Mouse (Mus musculus): Measurements from ENCODE around the gene Neurog1.

The Neurog1 gene

GRCm38 (mm10) chr13:56251924-56252619 is at the start of gene Neurog1:
TSS of gene Neurog1 (minus strand) at chr13:56252163.
- DNase-seq (ENCODE audit: low read depth in 2 of 2, low spot score in 2 of 2): no peak

GRCm38 (mm10) chr13:56299336-56299735 is 47.4 kb upstream of the Neurog1 start:
- DNase-seq (ENCODE audit: low read depth in 2 of 2, low spot score in 2 of 2): no peak

- no peak for DNase-seq (ENCODE audit: low read depth in 2 of 2, low spot score in 2 of 2)
Measured at GRCm38 (mm10) chr13:56296659-56297020, 44.7 kb upstream of the Neurog1 start.

- no peak for DNase-seq (ENCODE audit: low read depth in 2 of 2, low spot score in 2 of 2)
Measured at GRCm38 (mm10) chr13:56295943-56296658, 44.1 kb upstream of the Neurog1 start, which contains the start of gene Cxcl14. TSS of gene Cxcl14 (minus strand) at chr13:56296551.

GRCm38 (mm10) chr13:56295586-56295942 is 43.6 kb upstream of the Neurog1 start:
- DNase-seq (ENCODE audit: low read depth in 2 of 2, low spot score in 2 of 2): no peak

- no peak for DNase-seq (ENCODE audit: low read depth in 2 of 2, low spot score in 2 of 2)
Measured at GRCm38 (mm10) chr13:56294908-56295307, 42.9 kb upstream of the Neurog1 start.

GRCm38 (mm10) chr13:56289998-56290397 is 38.0 kb upstream of the Neurog1 start:
- DNase-seq (ENCODE audit: low read depth in 2 of 2, low spot score in 2 of 2): no peak

- no peak for DNase-seq (ENCODE audit: low read depth in 2 of 2, low spot score in 2 of 2)
Measured at GRCm38 (mm10) chr13:56289261-56289660, 37.3 kb upstream of the Neurog1 start.

GRCm38 (mm10) chr13:56288601-56289000 is 36.6 kb upstream of the Neurog1 start:
- DNase-seq (ENCODE audit: low read depth in 2 of 2, low spot score in 2 of 2): no peak

GRCm38 (mm10) chr13:56287091-56287490 is 35.1 kb upstream of the Neurog1 start:
- DNase-seq (ENCODE audit: low read depth in 2 of 2, low spot score in 2 of 2): no peak

GRCm38 (mm10) chr13:56283321-56283720 is 31.4 kb upstream of the Neurog1 start:
- DNase-seq (ENCODE audit: low read depth in 2 of 2, low spot score in 2 of 2): no peak

GRCm38 (mm10) chr13:56280356-56280755 is 28.4 kb upstream of the Neurog1 start:
- DNase-seq (ENCODE audit: low read depth in 2 of 2, low spot score in 2 of 2): no peak

- peak; percentile 11 to 43 for DNase-seq (ENCODE audit: low read depth in 2 of 2, low spot score in 2 of 2)
Measured at GRCm38 (mm10) chr13:56279439-56279838, 27.5 kb upstream of the Neurog1 start.

- no peak for DNase-seq (ENCODE audit: low read depth in 2 of 2, low spot score in 2 of 2)
Measured at GRCm38 (mm10) chr13:56275171-56275570, 23.2 kb upstream of the Neurog1 start.

GRCm38 (mm10) chr13:56270124-56270523 is 18.2 kb upstream of the Neurog1 start:
- DNase-seq (ENCODE audit: low read depth in 2 of 2, low spot score in 2 of 2): no peak

- no peak for DNase-seq (ENCODE audit: low read depth in 2 of 2, low spot score in 2 of 2)
Measured at GRCm38 (mm10) chr13:56267396-56267795, 15.4 kb upstream of the Neurog1 start.

GRCm38 (mm10) chr13:56266435-56266834 is 14.5 kb upstream of the Neurog1 start:
- peak in 1 of 2 experiments; percentile 26 for DNase-seq (ENCODE audit: low read depth in 2 of 2, low spot score in 2 of 2)

GRCm38 (mm10) chr13:56265661-56266060 is 13.7 kb upstream of the Neurog1 start:
- no peak for DNase-seq (ENCODE audit: low read depth in 2 of 2, low spot score in 2 of 2)

- no peak for DNase-seq (ENCODE audit: low read depth in 2 of 2, low spot score in 2 of 2)
Measured at GRCm38 (mm10) chr13:56262269-56262668, 10.3 kb upstream of the Neurog1 start.

GRCm38 (mm10) chr13:56260344-56260780 is 8.4 kb upstream of the Neurog1 start:
- no peak for DNase-seq (ENCODE audit: low read depth in 2 of 2, low spot score in 2 of 2)

- no peak for DNase-seq (ENCODE audit: low read depth in 2 of 2, low spot score in 2 of 2)
Measured at GRCm38 (mm10) chr13:56259926-56260250, 7.9 kb upstream of the Neurog1 start.

GRCm38 (mm10) chr13:56259021-56259925 is 7.3 kb upstream of the Neurog1 start:
- no peak for DNase-seq (ENCODE audit: low read depth in 2 of 2, low spot score in 2 of 2)
